Mouse (Mus musculus) effector memory CD4-positive, alpha-beta T cell, adult 5 months (primary cell): ENCODE data around the gene Smarca5. TPM values are rescaled to one million over a fixed set of nuclear protein-coding genes. Genes with fewer than 3 reads are reported as not detected.

ENCODE experiments used
- polyA plus RNA-seq: library from polyadenylated mRNA; unstranded; fragments of 100-300 nt; shearing (Covaris generic); gene quantifications from one replicate; pipeline ENCODE4 v1.2.1, GENCODE M21; 2017

Gene Smarca5
- 207 TPM for polyA plus RNA-seq

GRCm38 (mm10) chr8:80739155-80739924 lies at the start of gene Smarca5:
TSS of gene Smarca5 (minus strand) at chr8:80739497.

Other genes with a start within 250 kb of the Smarca5 start
- gene Gypa, start 245.7 kb downstream of the Smarca5 start, polyA plus RNA-seq: not detected
- not detected for gene Frem3, start 128.4 kb downstream of the Smarca5 start, polyA plus RNA-seq
- gene Gab1, start 141.0 kb upstream of the Smarca5 start, polyA plus RNA-seq: not detected